Mouse (Mus musculus): ENCODE data around the gene Pnliprp1. TPM values are rescaled to one million over a fixed set of nuclear protein-coding genes. Genes with fewer than 3 reads are reported as not detected.

Pnliprp1 gene
- polyA plus RNA-seq, 1 experiment = not detected

DNA sequence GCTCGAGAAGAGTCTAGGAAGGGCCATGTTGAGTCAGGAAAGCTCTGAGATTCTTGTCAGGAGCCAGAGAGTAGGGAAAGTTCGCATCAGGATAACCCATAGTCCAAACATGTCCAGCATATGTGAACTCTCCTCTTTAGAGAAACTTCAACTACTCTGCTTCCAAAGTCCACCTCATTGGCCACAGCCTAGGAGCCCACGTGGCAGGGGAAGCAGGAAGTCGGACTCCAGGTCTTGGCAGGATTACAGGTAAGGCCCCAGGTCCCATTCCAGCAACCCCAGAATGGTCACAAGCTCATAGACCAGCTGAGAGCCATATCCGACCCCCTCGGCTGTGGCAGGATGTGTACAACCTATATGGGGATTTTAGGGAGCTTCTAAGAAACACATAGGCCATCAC, 4.5 kb downstream of the Pnliprp1 start:
- Histone ChIP-seq H3K27ac (ENCODE audit: insufficient read depth, low read depth, low read length) (no peak overlapping the region), H3K4me1 (ENCODE audit: control insufficient read depth, insufficient read depth, low read length) (no peaks in the 10 kb centered on the region), H3K4me3 (ENCODE audit: insufficient read depth, low read depth, low read length) (no peak overlapping the region)
- 93% methylated on average over 6 of the region's 6 CpGs for WGBS
- TF ChIP-seq POLR2A (IDR thresholded peaks at IDR 0.05; ENCODE audit: insufficient read depth, low read depth, low read length) (no peak), CTCF (IDR thresholded peaks at IDR 0.05; ENCODE audit: insufficient read depth, low read depth, low read length) (no peak)

DNA sequence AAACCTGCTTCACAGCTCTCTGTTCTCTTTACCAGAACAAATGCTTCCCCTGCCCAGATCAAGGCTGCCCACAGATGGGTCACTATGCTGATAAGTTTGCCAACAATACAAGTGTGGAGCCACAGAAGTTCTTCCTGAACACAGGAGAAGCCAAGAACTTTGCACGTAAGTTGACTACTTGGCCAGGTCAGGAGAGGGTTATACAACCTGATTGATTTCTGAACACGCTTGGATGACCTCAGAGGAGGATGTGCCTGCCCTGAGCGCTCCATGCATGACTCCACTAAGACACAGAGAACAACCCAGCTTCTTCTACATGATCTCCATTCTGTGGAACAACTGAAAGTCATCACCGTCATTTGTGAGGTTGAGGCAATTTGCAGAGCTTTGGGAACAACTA, 9.4 kb downstream of the Pnliprp1 start:
- WGBS = 96% methylated on average over 4 of the region's 4 CpGs
- no peak overlapping the region for H3K4me3 ChIP-seq (ENCODE audit: insufficient read depth, low read depth, low read length)

GRCm38 (mm10) chr19:58741036-58741435, 12.3 kb downstream of the Pnliprp1 start:
- TF ChIP-seq CTCF (IDR thresholded peaks at IDR 0.05; ENCODE audit: insufficient read depth, low read depth, low read length) (no peak), POLR2A (IDR thresholded peaks at IDR 0.05; ENCODE audit: insufficient read depth, low read depth, low read length) (no peak)
- H3K4me1 ChIP-seq (ENCODE audit: control insufficient read depth, insufficient read depth, low read length) = no peaks in the 10 kb centered on the region
- H3K27ac ChIP-seq (ENCODE audit: insufficient read depth, low read depth, low read length) = no peak overlapping the region
- H3K4me3 ChIP-seq (ENCODE audit: insufficient read depth, low read depth, low read length) = no peak overlapping the region
- 39% methylated on average over 6 of the region's 6 CpGs for WGBS

More for the DNA sequence above, 9.4 kb downstream of the Pnliprp1 start:
- Histone ChIP-seq H3K27ac (ENCODE audit: insufficient read depth, low read depth, low read length) (no peak overlapping the region), H3K4me1 (ENCODE audit: control insufficient read depth, insufficient read depth, low read length) (no peaks in the 10 kb centered on the region)
- TF ChIP-seq CTCF (IDR thresholded peaks at IDR 0.05; ENCODE audit: insufficient read depth, low read depth, low read length) = no peak
- TF ChIP-seq POLR2A (IDR thresholded peaks at IDR 0.05; ENCODE audit: insufficient read depth, low read depth, low read length) = no peak

DNA sequence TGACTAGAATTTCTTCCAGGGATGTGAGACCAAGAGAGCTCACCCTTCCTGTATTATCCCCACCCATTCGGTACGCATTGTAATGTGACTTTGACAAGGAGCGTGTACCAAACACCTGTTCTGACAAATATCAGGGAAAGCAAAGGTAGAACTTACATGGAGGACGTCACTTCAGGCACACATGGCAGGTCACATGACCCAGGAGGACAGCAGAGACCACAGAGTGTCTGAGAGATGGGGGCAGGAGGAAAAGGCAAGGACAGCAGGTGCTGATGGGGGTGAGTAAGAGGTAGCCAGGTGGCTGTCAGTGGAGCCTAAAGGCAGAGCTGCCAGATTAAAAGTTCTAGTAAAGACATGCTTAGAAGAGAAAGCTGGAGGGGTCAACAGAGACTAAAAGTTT, 14.0 kb downstream of the Pnliprp1 start:
- TF ChIP-seq CTCF (IDR thresholded peaks at IDR 0.05; ENCODE audit: insufficient read depth, low read depth, low read length) = no peak
- TF ChIP-seq POLR2A (IDR thresholded peaks at IDR 0.05; ENCODE audit: insufficient read depth, low read depth, low read length) = no peak
- no peak overlapping the region for H3K27ac ChIP-seq (ENCODE audit: insufficient read depth, low read depth, low read length)
- WGBS = 90% methylated on average over 4 of the region's 4 CpGs
- H3K4me3 ChIP-seq (ENCODE audit: insufficient read depth, low read depth, low read length) = no peak overlapping the region
- no peaks in the 10 kb centered on the region for H3K4me1 ChIP-seq (ENCODE audit: control insufficient read depth, insufficient read depth, low read length)

DNA sequence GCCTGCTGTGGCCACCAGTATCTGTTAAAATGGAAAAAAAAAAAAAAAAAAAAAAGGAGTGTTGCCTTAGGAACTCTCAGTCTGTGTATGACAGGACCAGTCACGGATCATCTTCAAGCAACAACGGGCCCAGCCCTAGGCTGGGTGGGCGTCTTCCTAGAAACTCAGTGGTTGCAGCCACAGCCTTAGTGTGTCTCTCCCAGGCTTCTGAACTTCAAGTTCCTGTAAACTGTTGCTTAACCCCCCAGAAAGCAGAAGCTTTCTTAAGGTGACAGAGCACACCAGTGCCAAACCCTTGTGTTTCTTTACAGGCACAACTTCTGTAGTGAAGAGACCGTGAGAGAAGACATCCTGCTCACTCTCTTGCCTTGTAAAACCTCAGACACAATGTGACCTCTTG, 15.0 kb downstream of the Pnliprp1 start:
- Histone ChIP-seq H3K4me3 (ENCODE audit: insufficient read depth, low read depth, low read length) (no peak overlapping the region), H3K4me1 (ENCODE audit: control insufficient read depth, insufficient read depth, low read length) (no peaks in the 10 kb centered on the region), H3K27ac (ENCODE audit: insufficient read depth, low read depth, low read length) (no peak overlapping the region)
- no peak for TF ChIP-seq CTCF (IDR thresholded peaks at IDR 0.05; ENCODE audit: insufficient read depth, low read depth, low read length)
- TF ChIP-seq POLR2A (IDR thresholded peaks at IDR 0.05; ENCODE audit: insufficient read depth, low read depth, low read length) = no peak
- 86% methylated on average over 4 of the region's 4 CpGs for WGBS

DNA sequence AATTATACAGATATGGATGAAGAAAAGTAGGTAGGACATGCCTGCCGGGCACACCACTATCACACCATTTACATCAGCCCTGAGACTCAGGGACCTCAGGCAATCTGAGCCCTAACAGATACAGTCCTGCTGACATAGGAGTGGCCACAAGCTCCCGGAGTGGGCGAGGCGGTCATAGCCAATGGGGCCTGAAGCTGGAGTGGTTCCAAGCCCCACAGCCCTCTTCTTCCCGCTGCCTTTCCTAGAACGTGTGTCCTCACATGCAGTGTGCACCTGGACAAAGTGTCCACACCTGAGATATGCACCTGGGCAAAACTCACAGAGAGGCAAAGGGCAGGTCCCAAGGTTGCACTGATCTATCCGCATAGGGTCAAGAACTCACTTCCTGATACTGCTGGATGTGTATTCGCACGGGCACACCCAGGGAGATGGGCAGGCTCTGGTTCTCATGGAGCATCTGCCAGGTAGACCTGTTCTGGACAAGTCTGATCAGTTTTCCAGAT, 18.9 kb downstream of the Pnliprp1 start:
- TF ChIP-seq POLR2A (IDR thresholded peaks at IDR 0.05; ENCODE audit: insufficient read depth, low read depth, low read length) = no peak
- no peak for TF ChIP-seq CTCF (IDR thresholded peaks at IDR 0.05; ENCODE audit: insufficient read depth, low read depth, low read length)
- WGBS = 90% methylated on average over 9 of the region's 9 CpGs
- H3K4me3 ChIP-seq (ENCODE audit: insufficient read depth, low read depth, low read length) = no peak overlapping the region
- H3K4me1 ChIP-seq (ENCODE audit: control insufficient read depth, insufficient read depth, low read length) = no peaks in the 10 kb centered on the region
- H3K27ac ChIP-seq (ENCODE audit: insufficient read depth, low read depth, low read length) = no peak overlapping the region

DNA sequence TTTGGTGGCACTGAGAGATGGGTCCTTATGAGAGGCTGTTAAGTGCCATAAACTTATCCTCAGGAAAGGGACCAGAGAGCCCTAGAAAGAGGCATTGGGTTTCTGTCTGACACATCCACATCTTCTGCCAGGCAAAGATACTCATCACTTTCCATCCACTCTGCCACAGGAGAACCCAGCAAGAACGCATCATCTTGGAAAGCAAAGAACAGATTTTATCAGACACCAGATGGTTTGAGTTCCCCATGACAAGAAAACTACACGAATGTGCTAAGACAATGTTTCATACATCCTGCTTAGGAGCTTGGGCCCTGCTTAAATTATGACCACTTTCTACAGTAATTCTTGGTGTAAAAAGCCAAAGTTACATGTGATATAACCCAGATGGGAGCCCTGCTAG, 22.1 kb downstream of the Pnliprp1 start:
- H3K27ac ChIP-seq (ENCODE audit: insufficient read depth, low read depth, low read length) = no peak overlapping the region
- WGBS = 93% methylated on average over 2 of the region's 2 CpGs
- H3K4me1 ChIP-seq (ENCODE audit: control insufficient read depth, insufficient read depth, low read length) = no peaks in the 10 kb centered on the region
- TF ChIP-seq CTCF (IDR thresholded peaks at IDR 0.05; ENCODE audit: insufficient read depth, low read depth, low read length) = no peak
- H3K4me3 ChIP-seq (ENCODE audit: insufficient read depth, low read depth, low read length) = no peak overlapping the region

GRCm38 (mm10) chr19:58751504-58751903, 22.8 kb downstream of the Pnliprp1 start:
- Histone ChIP-seq H3K4me1 (ENCODE audit: control insufficient read depth, insufficient read depth, low read length) (no peaks in the 10 kb centered on the region), H3K4me3 (ENCODE audit: insufficient read depth, low read depth, low read length) (no peak overlapping the region), H3K27ac (ENCODE audit: insufficient read depth, low read depth, low read length) (no peak overlapping the region)
- 78% methylated on average over 2 of the region's 2 CpGs for WGBS
- no peak for TF ChIP-seq CTCF (IDR thresholded peaks at IDR 0.05; ENCODE audit: insufficient read depth, low read depth, low read length)
- TF ChIP-seq POLR2A (IDR thresholded peaks at IDR 0.05; ENCODE audit: insufficient read depth, low read depth, low read length) = no peak

- TF ChIP-seq CTCF (IDR thresholded peaks at IDR 0.05; ENCODE audit: insufficient read depth, low read depth, low read length) = no peak
- no peak for TF ChIP-seq POLR2A (IDR thresholded peaks at IDR 0.05; ENCODE audit: insufficient read depth, low read depth, low read length)
- Histone ChIP-seq H3K4me1 (ENCODE audit: control insufficient read depth, insufficient read depth, low read length) (no peaks in the 10 kb centered on the region), H3K27ac (ENCODE audit: insufficient read depth, low read depth, low read length) (no peak overlapping the region), H3K4me3 (ENCODE audit: insufficient read depth, low read depth, low read length) (no peak overlapping the region)
- WGBS = 94% methylated on average over 4 of the region's 4 CpGs
These were observed 30.2 kb downstream of the Pnliprp1 start for GRCm38 (mm10) chr19:58758871-58759270.

DNA sequence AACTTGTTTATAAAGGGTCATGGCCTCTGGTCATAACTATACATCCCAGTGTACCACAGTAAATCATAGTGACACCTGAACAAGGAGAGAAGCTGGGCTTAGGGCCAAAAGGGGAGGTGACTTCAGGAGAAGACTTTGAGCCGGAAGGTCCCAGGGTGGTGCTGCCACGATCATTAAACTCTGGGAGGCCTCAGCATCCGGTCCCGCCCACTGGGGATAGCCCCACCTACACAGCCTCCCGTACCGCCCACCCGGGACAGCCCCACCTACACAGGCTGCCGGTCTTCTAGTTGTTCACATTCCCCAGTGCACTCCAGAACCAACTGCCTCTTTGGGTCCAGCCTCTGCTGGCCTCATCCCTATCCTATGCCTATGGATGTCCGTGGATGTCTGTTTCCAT, 30.7 kb downstream of the Pnliprp1 start, which contains the start of gene Pnliprp2:
Gene Pnliprp2 (plus strand): TSS at position 297 of the 400 bp plus-strand sequence.
- WGBS = 74% methylated on average over 9 of the region's 9 CpGs

More for the DNA sequence above, 30.7 kb downstream of the Pnliprp1 start, which contains the start of gene Pnliprp2:
- no peak for TF ChIP-seq CTCF (IDR thresholded peaks at IDR 0.05; ENCODE audit: insufficient read depth, low read depth, low read length)
- TF ChIP-seq POLR2A (IDR thresholded peaks at IDR 0.05; ENCODE audit: insufficient read depth, low read depth, low read length) = no peak
- Histone ChIP-seq H3K4me3 (ENCODE audit: insufficient read depth, low read depth, low read length) (no peak within 1 kb of the TSS), H3K27ac (ENCODE audit: insufficient read depth, low read depth, low read length) (no peak within 1 kb of the TSS), H3K4me1 (ENCODE audit: control insufficient read depth, insufficient read depth, low read length) (no peaks in the 10 kb centered on the region)
